ENCODE assay signal across 8 mouse cellular contexts in genomic region chr11:78826442-78827013, GRCm38 (mm10). TPM values are rescaled to one million over a fixed set of nuclear protein-coding genes. Genes with fewer than 3 reads are reported as not detected.
DNase-seq lines count a peak whose midpoint lies in the region; ATAC-seq and TF ChIP-seq lines count a peak whose summit lies in the region.

Gene Lyrm9 (plus strand): TSS chr11:78826584.

- peak; percentile 78; the same call in 1 of the 2 replicates for TF ChIP-seq CTCF in G1E (IDR thresholded peaks at IDR 0.05; ENCODE audit: low read depth, low read length)
- TF ChIP-seq CTCF in forebrain, postnatal 0 days (IDR thresholded peaks at IDR 0.05; ENCODE audit: low read depth) = peak; percentile 98

- H3K4me2 ChIP-seq in forebrain, postnatal 0 days (ENCODE audit: low read depth) = peak within 1 kb of the TSS; percentile 64
- H3K4me2 ChIP-seq in lung, embryonic 15.5 days = peak within 1 kb of the TSS; percentile 80

- DNase-seq in G1E (ENCODE audit: low spot score) = peak; percentile 90
- peak; percentile 93 to 99 for DNase-seq in cerebellum, adult 18-20 months
- peak; percentile 98 for DNase-seq in forebrain, postnatal 0 days
- peak; percentile 99 for DNase-seq in heart, postnatal 4 days
- DNase-seq in layer of hippocampus, adult 8-10 months (ENCODE audit: low spot score in 2 of 2) = peak; percentile 87 to 95
- peak; percentile 90 for DNase-seq in ovary, adult 18-20 months (ENCODE audit: low spot score)
- DNase-seq in thymus, postnatal 10 days (ENCODE audit: low spot score in 2 of 2) = peak; percentile 89 to 99

- peaks cover 17% of the 10 kb centered on the region for H3K36me3 ChIP-seq in G1E (replicated peaks)
- H3K36me3 ChIP-seq in forebrain, postnatal 0 days (ENCODE audit: insufficient read depth) = no peaks in the 10 kb centered on the region
- no peaks in the 10 kb centered on the region for H3K36me3 ChIP-seq in lung, embryonic 15.5 days

- H3K9ac ChIP-seq in forebrain, postnatal 0 days = peak within 1 kb of the TSS; percentile 74
- H3K9ac ChIP-seq in lung, embryonic 15.5 days = peak within 1 kb of the TSS; percentile 67

- WGBS in forebrain, postnatal 0 days = 8% methylated on average over 50 of the region's 51 CpGs
- under 1% methylated on average over 44 of the region's 51 CpGs for WGBS in lung, embryonic 15.5 days

- no peaks in the 10 kb centered on the region for H3K9me3 ChIP-seq in G1E (replicated peaks)
- H3K9me3 ChIP-seq in forebrain, postnatal 0 days (ENCODE audit: low read length) = no peaks in the 10 kb centered on the region
- H3K9me3 ChIP-seq in lung, embryonic 15.5 days = no peaks in the 10 kb centered on the region

- H3K27ac ChIP-seq in forebrain, postnatal 0 days (ENCODE audit: low read depth, low read length) = peak within 1 kb of the TSS; percentile 91
- peak within 1 kb of the TSS; percentile 16; the same call in 1 of the 2 replicates for H3K27ac ChIP-seq in lung, embryonic 15.5 days

- H3K4me3 ChIP-seq in G1E (ENCODE audit: low read depth, low read length) = peak within 1 kb of the TSS; percentile 84
- H3K4me3 ChIP-seq in forebrain, postnatal 0 days (ENCODE audit: low read depth, low read length) = peak within 1 kb of the TSS; percentile 62
- peak within 1 kb of the TSS; percentile 64 for H3K4me3 ChIP-seq in lung, embryonic 15.5 days

- H3K4me1 ChIP-seq in G1E (ENCODE audit: insufficient read depth, low read depth, low read length) = peaks cover 57% of the 10 kb centered on the region
- H3K4me1 ChIP-seq in forebrain, postnatal 0 days (ENCODE audit: insufficient read depth) = 0 out of 2 replicates have a peak, but pooled peaks cover 11% of the 10 kb centered on the region
- H3K4me1 ChIP-seq in lung, embryonic 15.5 days = peaks cover 18% of the 10 kb centered on the region

- peaks cover 3% of the 10 kb centered on the region for H3K27me3 ChIP-seq in G1E (ENCODE audit: insufficient read depth, low read length)
- H3K27me3 ChIP-seq in forebrain, postnatal 0 days (ENCODE audit: insufficient read depth, low read length) = no peaks in the 10 kb centered on the region
- H3K27me3 ChIP-seq in lung, embryonic 15.5 days = no peaks in the 10 kb centered on the region

- ATAC-seq in G1E (ENCODE audit: extremely low read depth, insufficient number of reproducible peaks, low FRiP score, poor library complexity, severe bottlenecking) = peak; percentile 36; the same call in 1 of the 2 replicates
- ATAC-seq in forebrain, postnatal 0 days = peak; percentile 90
- ATAC-seq in lung, embryonic 15.5 days (ENCODE audit: borderline replicate concordance, extremely low read depth, low FRiP score, low TSS enrichment) = peak; percentile 93

RNA-seq across cellular contexts. Expression of gene Lyrm9, which starts in this region (rescaled TPM):
- total RNA-seq in G1E (2014; fragmentation: Nextera tagmentation) = 15.2 and 24.9 TPM in 2 replicates
- total RNA-seq in G1E (2017) = 52.1 and 86.5 TPM in 2 replicates
- polyA plus RNA-seq in G1E (2012) = 211 and 274 TPM in 2 replicates
- total RNA-seq in forebrain, postnatal 0 days (2014; rRNA removed) = 24.4 and 40.2 TPM in 2 replicates
- polyA plus RNA-seq in forebrain, postnatal 0 days (2015; fragmentation: Nextera tagmentation; extraction: Ambion mirVana) = 37.8 and 41.5 TPM in 2 replicates
- total RNA-seq in heart, postnatal 4 days (2021) = 10 to 100 TPM; 33.0 to 34.3 TPM
- 10 to 100 TPM; 20.1 to 29.1 (median 23.5) TPM for total RNA-seq in layer of hippocampus, adult 8-10 months (2022)
- polyA plus RNA-seq in lung, embryonic 15.5 days (2015; fragmentation: Nextera tagmentation; extraction: Ambion mirVana) = 15.5 and 15.9 TPM in 2 replicates

Comparison
In these comparisons a context has a peak if more than half of its experiments do, and no peak if none do; other contexts are left out.
1. Peak in every context shown above with its lines: DNase-seq, ATAC-seq, H3K4me3 ChIP-seq and H3K27ac ChIP-seq.
2. ATAC-seq: peak in every context shown above with its lines; median percentile 93 in lung, embryonic 15.5 days; 90 in forebrain, postnatal 0 days; 36 in G1E.